Mouse (Mus musculus): ENCODE measurements around the gene Atrn.

DNA sequence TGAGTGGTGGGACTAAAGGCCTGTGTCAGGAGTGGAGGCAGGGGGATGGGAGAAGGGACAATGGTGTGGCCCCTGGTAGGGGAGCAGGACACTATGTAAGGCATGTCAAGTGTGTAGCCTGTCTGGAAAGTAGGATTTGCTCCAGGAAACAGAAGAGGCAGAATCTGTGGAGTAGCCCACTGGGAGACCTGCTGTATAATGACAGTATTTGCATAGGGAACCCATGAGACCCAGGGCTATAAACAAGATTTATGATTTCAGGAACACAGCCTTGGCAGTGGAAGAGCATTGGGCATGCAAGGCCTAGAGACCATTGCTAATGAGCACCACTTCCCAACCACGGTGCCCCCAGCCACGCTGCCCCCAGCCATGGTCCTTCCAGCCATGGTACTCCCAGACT is 9.4 kb upstream of the Atrn start:
- TF ChIP-seq GATA1 (IDR thresholded peaks at IDR 0.05; ENCODE audit: low read length) = no peak
- no peak for TF ChIP-seq TAL1 (IDR thresholded peaks at IDR 0.05; ENCODE audit: low read length)
